Mouse (Mus musculus): ENCODE measurements around the gene Mrps21.
"Not testable (repeated sequence)": the region's sequence is repeated elsewhere in the genome, so short reads cannot be mapped to it uniquely, and the experiment has no call there.

DNA sequence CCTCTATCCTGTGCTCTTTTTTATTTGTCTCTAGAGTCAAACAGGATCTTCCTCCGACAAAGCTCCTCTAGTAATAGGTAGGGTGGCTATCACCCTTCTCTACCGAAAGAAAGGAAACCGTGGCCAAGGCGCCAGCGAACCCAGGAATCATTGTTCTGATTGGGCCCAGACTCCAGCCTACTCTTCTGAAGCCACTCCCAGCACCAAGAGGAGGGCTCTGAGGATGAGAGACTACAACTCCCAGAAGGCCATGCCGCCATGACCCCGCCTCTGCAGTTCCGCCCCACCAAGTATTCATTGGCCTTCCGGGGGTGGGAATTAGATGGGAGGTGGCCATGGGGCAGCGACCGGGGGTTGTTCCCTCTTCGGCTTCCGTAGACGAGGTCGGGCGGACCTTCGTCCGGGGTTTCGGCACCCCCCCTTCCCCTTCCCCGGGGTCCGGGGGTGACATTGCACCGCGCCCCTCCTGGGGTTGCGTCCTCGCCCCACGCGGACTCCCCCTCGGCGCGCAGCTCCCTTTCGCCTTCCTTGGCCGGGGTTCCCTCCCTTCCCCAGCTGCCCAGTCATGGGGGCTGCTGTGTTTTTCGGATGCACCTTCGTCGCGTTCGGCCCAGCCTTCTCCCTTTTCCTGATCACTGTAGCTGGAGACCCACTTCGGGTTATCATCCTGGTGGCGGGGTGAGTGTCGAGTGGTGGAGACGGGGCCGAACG, 22.4 kb upstream of the Mrps21 start, which contains the start of gene Aph1a:
- TF ChIP-seq POLR2A (IDR thresholded peaks at IDR 0.05; ENCODE audit: borderline replicate concordance, extremely low read depth, low read depth, low read length): peak; percentile 34; the same call in 1 of the 2 replicates
- not testable (repeated sequence) for TF ChIP-seq CTCF (IDR thresholded peaks at IDR 0.05; ENCODE audit: insufficient read depth, low read length)

Data from lung, adult 2 months (tissue).